Mouse (Mus musculus) NIH3T3 (cell line): ENCODE measurements around the gene Tpd52l1.
A peak's percentile ranks its signal among the peaks of the same experiment; 100 is the strongest.
"Not testable (repeated sequence)": the region's sequence is repeated elsewhere in the genome, so short reads cannot be mapped to it uniquely, and the experiment has no call there.

Experiments used
- DNase-seq: peaks from one replicate; pipeline ENCODE4 v3.0.0-alpha.2; 2012; ENCODE audit warnings: low read depth

Gene Tpd52l1

DNA sequence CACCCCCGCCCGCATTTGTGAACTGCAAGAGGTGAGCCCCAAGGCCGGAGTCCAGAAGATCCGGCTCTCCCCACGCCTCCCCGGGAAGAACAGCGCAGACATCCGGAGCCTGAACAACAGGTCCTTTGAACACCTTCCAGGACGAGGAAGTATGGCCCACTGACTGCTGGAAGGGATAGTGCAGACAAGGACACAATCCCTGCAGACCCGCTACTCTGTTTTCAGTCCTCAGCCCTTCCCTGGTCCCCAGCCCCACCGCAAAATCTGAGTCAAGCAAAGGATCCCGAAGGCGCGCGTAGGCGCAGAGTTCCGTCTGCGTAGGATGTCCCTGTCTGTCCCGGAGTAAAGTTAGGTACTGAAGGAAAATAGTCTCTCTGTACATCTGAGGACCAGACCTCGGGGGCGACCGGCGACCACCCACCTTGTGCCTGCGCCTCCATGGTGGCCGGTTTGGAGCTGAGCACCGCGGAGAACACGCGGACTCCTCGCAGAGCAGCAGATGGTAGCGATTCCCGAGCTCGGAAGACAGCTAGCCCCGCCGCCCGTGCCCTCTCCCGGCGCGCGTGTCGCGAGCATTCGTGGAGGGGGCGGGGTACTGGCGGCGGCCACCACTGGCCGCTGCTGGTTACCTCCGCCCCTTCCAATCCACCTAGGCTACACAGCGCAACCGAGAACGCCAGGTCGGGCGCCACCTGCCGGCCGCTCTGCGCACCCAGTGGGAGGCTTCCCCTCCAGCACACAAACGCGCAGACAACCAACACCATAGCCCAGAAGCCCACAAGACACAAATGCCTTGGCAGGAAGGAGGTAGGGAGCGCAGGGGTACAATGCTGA lies at the start of gene Tpd52l1:
Gene Tpd52l1, minus strand, starts transcription at position 668 of the 834 bp plus-strand sequence.
- peak; percentile 73 for DNase-seq

DNA sequence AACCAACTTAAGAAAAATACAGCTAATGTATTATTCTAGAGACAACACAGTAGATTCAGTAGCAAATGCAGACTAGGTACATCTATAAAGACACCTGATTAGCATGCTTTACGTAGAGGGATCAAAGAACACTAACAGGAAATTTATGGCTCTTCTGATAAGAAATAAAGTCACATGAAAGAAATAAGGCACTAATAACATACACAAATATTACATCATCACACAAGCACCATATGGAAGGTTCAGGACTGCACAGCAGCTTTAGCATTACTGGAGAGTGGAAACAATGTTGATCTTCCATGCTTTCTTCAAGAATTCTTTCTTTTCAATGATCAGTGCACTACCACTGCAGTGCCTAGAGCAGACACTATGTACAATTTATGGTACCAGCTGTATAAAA lies 48.5 kb upstream of the Tpd52l1 start:
- DNase-seq, result no peak

DNA sequence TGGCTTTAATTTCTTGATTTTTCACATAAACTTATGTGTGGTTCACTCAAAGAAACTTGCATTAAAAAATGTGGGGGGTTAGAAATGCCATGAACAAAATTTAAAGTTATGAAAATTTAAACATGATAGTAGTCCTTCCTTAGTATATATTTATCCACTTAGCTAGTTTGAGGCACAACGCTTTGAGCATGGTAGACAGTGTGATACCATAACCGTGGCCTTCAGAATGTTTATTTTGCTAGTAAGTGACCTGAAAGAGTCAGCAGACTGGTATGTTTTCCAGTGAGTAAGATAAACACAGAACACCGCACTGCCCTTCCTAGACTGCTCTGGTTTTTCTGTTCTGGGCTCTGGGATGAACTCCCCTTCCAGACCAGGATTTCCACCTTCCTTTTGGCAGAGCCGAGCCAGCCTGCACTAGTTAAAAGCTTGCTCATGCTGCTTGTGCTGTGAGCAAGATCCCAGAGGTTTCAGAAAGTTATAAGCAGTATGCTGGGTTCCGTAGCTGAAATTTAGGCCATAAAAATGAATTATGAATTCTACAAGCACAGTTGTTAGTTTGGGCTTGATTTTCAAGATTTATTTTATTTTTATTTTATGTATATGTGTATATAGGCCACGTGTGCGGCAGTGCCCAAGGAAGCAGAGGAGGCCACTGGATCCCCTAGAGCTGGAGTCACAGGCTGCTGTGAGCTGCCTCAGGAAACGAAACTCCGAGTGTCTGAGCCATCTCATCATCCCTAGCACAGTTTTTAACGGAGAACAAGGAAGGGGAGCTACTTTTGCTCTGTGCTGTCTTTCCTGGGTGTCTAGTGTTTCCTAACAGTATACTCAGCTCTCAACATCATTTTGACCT lies 21.5 kb upstream of the Tpd52l1 start:
- peak; percentile 76 for DNase-seq

DNA sequence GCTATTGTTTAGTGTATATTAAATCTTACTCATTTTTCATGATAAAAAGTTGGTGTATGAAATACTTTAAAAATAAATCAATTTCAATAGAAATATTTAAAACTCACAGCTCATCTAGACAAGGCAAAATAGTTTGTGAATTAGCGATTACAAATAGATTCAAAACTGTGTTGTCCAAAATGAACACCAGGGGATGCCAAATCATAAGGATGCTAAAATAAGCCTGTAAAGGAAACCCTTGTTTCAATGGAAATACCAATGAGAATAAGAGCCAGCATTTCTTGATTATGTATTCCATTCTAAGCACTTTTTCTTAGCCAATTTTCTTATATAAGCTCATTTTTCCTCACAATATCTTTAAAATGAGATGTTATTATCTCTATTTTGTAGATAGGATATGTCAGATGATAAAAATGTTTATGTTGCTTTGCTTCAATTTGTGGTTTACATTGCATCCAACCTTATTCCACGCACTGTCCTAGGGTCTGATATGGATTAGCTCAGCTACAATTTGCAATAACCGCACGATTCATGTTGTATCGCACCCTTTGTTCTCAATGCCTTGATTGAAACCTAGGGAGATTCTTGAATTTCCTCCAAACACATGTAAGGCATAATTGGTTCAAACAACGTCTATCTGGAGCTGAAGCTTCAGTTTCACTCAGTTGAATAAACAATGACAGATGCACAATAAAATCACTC lies 20.2 kb upstream of the Tpd52l1 start:
- peak; percentile 79 for DNase-seq

DNA sequence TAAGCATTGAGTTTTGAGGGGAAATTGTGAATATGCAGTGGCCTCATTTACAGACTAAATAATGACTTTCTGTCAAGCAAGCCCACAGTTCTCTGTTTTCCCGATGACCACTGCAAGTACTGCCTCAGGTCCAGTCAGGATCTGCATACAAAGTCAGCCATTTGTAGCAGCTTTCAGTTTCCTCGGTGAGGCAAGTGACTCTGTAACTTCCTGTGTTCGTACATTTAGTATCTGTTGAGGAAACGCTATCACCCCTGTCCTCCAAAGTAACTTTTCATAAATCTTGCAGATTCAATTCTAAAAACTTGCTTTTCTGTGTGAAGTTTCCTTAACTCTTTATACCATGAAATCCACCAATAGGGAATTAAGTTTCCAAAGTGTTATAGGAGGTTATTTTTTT lies 19.7 kb upstream of the Tpd52l1 start:
- no peak for DNase-seq

DNA sequence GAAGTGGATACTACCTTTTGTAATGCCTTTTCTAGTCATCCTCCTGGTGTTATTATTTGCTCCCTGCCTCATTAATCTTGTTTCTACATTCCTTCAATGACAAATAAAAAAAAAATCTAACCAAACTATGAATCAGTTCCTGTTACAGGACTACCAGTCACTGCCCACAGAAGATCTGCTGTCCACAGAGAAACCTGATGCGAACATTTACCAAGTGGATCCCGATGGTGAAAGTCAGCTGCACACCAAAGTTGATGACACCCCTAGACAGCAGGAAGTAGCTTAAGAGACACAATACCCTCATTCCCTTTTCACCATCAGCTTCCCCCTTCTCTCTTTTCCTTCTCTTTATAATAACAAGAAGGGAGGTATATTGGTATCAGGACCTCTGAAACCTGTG lies 17.3 kb upstream of the Tpd52l1 start:
- DNase-seq, result peak; percentile 12

DNA sequence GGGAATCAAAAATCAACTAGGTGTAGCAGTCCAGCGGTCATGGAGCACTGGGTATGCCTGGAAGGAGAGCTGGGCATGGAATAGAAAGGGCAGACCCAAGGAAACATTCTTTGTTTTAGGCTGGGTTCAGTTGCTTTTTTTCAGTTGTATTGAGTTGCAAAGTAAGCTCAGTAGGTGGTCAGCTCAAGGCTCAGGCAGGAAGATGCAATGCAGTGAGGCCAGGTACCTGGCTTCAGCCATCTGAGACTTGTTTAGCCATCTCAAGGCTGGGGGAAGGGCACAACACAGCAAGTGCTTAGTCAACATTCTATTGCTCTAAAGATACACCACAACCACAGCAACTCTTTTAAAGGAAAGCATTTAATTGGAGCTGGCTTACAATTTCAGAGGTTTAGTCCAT lies 11.0 kb upstream of the Tpd52l1 start:
- DNase-seq, result no peak

DNA sequence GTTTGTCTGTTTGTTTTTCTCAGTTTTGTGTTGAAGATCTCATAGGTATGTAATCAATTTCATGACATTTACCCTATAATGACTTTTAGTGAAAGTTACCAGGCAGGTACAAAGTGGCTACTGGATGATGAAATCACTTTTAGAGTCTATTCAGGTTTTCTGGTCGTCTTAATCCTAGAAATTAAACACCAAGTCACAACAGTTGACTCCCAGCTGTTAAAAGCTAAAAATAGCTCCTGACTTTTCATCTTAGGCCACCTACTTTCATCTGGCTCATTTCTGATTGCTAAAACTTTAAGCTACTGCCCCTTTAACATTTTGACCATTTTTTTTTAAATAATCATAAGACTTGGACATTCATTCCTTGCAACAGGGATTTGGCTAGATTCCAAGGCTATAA lies 1.3 kb upstream of the Tpd52l1 start:
- no peak for DNase-seq

DNA sequence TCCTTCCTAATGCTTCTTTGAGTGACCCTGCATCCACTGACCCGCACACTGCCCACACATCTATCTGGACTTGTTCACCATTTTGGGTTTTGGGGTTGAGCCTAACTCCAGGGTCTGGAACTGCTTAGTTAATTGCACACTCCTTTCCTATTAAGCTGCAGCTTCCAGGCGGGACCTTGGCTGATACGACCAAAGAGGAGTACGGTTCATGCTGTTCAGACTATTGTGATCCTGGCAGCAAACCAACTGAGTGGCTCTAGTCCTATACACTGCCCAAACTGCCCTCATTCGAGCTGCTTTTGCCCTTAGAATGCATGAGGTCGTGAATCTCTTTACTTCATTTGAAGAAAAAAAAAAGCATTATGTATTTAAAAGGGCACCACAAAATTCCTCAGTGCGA lies 1.6 kb downstream of the Tpd52l1 start:
- no peak for DNase-seq

DNA sequence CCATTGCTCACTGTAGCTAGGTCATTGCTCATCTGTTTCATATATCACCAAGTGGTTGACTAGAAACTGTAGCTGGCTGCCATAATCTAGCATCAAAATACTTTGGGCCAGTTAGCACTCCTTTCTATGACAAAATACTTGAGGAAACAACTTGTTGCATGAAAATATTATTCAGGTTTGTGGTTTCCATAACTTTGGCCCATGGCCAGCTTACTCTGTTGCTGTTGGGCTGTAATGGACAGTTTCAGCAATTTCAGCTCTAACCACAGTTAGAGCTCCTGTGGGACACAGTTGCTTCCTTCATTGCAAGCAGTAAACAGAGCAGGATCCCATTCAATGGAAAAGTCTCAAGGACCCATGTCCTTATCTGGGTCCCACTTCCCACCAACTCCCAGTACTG lies 4.3 kb downstream of the Tpd52l1 start:
- DNase-seq, result peak; percentile 53

DNA sequence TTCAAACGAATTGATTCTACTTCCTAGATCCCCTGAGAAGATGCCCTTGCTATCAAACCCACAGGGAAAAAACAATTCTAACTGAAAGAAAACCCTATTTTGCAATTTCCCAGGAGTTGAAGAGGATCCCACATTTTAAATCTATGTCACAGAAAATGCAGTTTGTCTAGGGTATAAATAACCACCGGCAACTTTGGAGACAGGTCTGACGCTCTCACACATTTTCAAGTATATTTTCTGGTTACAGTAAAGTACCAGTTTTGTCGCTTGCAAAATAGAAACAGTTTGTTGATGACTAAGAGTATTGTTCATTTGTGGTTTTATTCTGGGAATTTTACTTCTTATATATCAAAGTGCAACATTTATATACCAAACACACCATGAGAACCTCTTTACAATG lies 9.7 kb downstream of the Tpd52l1 start:
- no peak for DNase-seq

DNA sequence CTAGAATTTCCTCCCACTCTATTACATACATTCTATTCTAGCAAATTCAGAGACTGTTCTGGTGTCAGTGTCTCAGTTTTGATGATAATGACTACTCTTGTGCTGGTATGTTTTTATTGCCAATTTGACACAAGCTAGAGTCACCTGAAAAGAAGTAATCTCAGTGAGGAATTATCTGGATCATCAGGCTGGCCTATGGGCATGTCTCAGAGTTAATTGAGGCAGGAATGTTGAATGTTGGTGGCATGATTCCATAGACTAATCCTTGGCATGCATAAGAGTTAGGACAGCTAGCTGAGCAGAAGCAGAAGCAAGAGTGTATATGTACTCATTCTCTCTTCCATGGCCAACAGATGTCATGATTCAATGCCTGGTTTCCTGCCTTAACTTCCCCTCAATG lies 27.8 kb downstream of the Tpd52l1 start:
- no peak for DNase-seq

DNA sequence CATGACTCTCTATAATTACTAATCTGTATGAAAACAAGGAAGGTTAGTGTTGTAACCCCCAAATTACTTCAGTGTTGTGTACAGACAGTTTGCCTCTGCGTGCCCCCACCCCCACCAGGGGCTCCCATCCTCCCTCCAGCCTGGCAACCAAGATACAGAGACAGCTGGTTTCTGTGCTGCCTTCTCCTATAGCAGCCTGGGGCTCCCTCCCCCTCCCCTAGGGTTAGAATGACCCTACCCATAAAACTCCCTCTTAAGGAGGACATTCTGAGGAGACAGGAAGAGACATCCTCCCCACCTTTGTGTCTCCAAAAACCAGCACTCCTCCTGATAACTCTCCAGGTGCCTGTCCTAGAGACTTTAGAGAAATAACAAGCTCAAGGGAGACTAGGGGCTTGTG lies 52.8 kb downstream of the Tpd52l1 start:
- no peak for DNase-seq

DNA sequence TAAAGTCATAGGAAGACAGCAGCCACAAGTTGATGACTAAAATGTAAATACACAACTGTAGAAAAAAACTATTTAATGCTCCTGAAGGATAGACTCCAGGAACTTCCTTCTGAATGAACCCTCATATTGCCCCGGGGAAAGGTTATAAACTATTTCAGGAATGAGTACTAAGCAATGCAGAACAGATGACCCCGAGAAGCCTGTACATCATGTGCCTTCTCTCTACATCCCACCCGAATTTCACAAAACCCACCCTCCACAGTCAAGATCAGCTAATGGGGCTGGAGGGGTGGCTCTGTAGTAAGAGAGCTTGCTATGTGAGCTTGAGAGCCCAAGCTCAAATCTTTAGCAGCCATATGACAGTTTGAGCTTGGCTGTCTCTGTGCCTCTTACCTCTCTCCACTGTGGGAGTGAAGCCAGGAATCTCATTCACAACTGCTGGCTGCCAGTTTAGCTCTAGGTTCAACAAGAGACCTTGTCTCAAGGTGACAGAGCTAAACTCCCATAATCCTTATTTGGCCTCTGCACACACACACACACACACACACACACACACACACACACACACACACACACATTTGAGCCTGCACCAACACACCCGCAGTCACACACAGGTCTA lies 54.9 kb downstream of the Tpd52l1 start:
- no peak for DNase-seq

DNA sequence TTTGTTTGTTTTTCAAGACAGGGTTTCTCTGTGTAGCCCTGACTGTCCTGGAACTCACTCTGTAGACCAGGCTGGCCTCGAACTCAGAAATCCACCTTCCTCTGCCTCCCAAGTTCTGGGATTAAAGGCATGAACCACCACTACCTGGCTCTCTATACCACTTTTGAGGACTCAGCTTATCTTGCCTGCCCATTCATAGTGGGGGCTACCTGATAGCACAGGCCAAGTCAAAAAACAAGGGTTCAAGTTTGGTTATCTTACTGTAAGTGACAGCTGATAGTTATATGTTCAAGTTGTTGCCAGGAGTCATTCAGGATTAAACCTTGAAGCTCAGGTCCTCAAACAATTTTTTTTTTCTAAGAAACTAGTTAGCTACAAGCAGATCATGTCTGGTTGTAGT lies 57.2 kb downstream of the Tpd52l1 start:
- DNase-seq, result not testable (repeated sequence)

DNA sequence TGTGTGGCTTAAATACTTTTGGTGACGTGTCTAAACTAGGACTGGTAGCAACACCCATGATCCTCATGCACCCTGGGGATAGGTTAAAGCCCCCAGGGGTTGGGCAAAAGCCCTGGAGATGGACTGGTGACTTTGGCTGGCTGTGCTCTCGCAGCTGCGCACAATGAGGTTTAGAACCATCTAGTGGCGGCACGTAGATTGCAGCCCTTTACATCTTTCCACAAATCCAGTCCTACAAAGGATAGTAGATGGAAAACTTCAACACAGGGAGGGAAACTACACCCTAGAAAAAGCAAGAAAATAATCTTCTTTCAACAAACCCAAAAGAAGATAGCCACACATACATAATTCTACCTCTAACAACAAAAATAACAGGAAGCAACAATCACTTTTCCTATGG lies 75.6 kb downstream of the Tpd52l1 start:
- DNase-seq, result peak; percentile 63

DNA sequence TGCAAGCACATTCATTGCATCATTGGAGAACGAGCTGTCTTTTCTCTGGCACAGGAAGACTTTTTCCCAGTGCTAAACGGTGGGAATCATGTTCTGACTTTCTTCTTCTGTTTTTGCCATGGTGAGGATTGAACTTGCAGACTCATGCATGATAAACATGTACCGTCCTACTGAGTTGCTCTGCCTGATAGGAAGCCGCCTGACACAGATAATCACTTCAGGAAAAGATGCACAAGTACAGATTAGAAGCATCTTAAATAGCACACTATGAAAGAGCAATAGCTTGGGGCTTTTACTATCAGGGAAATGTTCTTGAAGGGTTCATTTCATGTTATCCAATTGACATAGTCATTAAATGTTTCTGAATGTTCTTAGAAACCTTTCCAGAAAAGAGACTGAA lies 86.0 kb downstream of the Tpd52l1 start:
- no peak for DNase-seq

DNA sequence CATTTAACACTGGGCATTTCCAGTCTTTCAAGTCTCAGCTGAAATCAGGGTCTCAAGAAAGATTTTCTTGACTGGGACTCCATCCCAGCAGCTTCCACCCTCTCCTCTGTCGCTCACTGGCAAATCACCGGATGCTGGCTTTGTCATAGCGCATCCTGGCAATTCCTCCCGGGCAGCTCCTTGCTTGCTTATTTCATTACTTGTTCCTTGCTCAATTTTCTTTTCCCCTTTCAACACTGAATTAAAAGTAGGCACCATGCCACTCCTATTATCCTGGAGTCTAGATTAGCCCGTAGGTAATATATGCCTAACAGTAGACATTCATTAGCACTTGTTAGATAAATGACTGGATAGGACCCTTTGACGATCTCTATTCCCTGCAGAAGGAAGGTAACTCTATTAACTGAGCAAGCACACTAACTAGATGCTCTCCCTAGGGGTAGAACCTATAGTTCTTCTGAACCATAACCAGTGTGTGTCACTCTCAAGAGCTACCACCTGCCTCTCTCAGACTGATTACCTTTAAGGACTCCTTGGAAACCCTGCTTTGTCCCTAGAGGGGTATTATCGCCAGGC lies 90.8 kb downstream of the Tpd52l1 start:
- no peak for DNase-seq

DNA sequence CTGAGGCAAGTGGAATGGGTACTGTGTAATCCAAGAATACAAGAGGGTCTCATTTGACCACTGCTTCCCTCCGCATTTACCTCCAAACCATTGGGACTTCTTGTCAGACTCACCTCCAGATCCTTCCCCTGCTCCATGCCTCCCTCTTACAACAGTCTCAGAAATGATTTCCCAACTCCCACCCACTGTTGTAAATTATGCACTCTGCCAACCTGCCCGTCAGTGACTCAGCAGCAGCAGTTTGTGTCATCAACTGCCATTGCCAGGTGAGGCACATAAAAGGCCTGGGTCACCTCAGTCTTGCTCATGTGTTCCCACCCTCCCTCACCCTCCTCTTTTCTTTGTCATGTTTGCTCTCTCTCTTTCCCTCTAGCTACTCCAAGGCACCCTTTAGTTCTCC lies 91.6 kb downstream of the Tpd52l1 start:
- no peak for DNase-seq

DNA sequence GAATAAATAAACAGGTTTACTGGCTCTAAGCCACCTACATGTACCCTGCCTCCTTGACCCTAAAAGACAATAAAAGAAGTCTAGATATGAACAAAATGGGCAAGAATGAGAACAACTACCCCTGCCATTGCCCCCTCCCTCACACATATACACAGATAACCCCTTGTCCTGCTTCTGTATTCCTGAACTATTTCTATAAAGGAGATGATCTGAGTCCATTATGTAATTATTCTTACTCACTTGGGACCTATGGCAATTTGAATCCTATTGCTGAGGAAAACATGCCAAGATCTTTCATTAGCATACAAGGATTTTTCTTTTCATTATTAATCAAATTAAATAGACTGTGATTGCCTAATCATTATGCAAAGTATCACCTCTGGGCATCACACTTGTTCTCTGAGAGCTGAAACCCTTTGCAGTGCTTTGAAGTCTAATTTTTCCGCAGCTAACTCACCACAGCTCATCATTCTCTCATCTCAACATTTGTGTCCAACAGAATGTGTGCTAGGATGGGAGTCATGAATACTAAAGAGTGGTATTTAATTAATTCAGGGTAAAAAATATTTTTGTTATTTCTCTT lies 92.8 kb downstream of the Tpd52l1 start:
- DNase-seq, result no peak

DNA sequence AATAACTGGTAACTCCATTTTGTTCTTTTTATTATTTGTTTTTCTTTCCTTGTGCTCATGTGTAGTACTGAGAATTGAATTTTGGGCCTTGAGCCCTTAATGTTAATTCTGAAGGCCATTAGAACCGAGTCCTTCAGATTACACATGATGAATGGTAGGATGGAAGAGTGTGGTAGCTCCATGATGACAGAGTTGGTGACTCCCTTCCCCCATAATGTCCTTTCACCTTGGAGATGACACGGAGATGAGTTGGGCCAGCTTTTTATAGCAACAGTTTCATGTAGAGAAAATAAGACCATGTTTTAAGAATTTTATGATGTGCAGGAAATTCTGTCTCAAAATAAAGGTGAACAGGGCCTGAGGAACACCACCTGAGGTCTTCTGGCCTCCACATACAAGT lies 94.7 kb downstream of the Tpd52l1 start:
- DNase-seq, result no peak
